Mouse (Mus musculus) embryonic facial prominence, embryonic 15.5 days (tissue): ENCODE measurements at regions not wholly inside any gene's neighbourhood (a gene's known extent, or its start where the extent isn't known, plus 50 kb on each side); places are given as distances from the start of the nearest gene placed in this dataset.
"Not testable (repeated sequence)": the region's sequence is repeated elsewhere in the genome, so short reads cannot be mapped to it uniquely, and the experiment has no call there.

Experiments
- ATAC-seq: fragments of 200-750 bp; cut with Nextera tagmentation; 2 replicates; pipeline ENCODE4 v1.8.0; 2017; ENCODE audit warnings: low read depth, moderate TSS enrichment; ENCODE audit not compliant: insufficient number of reproducible peaks, low FRiP score, low TSS enrichment
- H3K27ac ChIP-seq: fragments of 300-500 bp; sonication (generic); replicated peaks from 2 replicates; pipeline ENCODE4 v1.5.1; 2015; ENCODE audit warnings: mild to moderate bottlenecking, inconsistent platforms
- H3K27me3 ChIP-seq: fragments of 300-500 bp; sonication (generic); 2 replicates; pipeline ENCODE4 v1.6.1; 2015; ENCODE audit warnings: inconsistent platforms
- H3K36me3 ChIP-seq: fragments of 300-500 bp; sonication (generic); 2 replicates; pipeline ENCODE4 v1.6.1; 2015; ENCODE audit warnings: mild to moderate bottlenecking, inconsistent platforms
- H3K4me1 ChIP-seq: fragments of 300-500 bp; sonication (generic); 2 replicates; pipeline ENCODE4 v1.6.1; 2015; ENCODE audit warnings: inconsistent platforms
- H3K4me2 ChIP-seq: fragments of 300-500 bp; sonication (generic); replicated peaks from 2 replicates; pipeline ENCODE4 v1.6.1; 2015; ENCODE audit warnings: mild to moderate bottlenecking, inconsistent platforms
- H3K4me3 ChIP-seq: fragments of 300-500 bp; sonication (generic); replicated peaks from 2 replicates; pipeline ENCODE4 v1.5.1; 2015; ENCODE audit warnings: mild to moderate bottlenecking, inconsistent platforms
- H3K9ac ChIP-seq: fragments of 300-500 bp; sonication (generic); 2 replicates; pipeline ENCODE4 v1.6.1; 2015; ENCODE audit warnings: inconsistent platforms
- H3K9me3 ChIP-seq: fragments of 300-500 bp; sonication (generic); replicated peaks from 2 replicates; pipeline ENCODE4 v1.6.1; 2016; ENCODE audit warnings: inconsistent platforms
- WGBS: fragments of 180-500 bp; shearing (Covaris S2); methylation state at CpG from one replicate; pipeline ENCODE4 v1.1.7; 2015; 5-methylcytosine and 5-hydroxymethylcytosine counted together

- no peak for ATAC-seq
- 83% methylated on average over 7 of the region's 7 CpGs for WGBS
- H3K4me3 ChIP-seq: no peak overlapping the region
- H3K4me1 ChIP-seq: no peaks in the 10 kb centered on the region
- H3K36me3 ChIP-seq: no peaks in the 10 kb centered on the region
- H3K4me2 ChIP-seq: no peak overlapping the region
- H3K9me3 ChIP-seq: no peaks in the 10 kb centered on the region
- no peak overlapping the region for H3K9ac ChIP-seq
- no peaks in the 10 kb centered on the region for H3K27me3 ChIP-seq
- no peak overlapping the region for H3K27ac ChIP-seq
These were observed 157.4 kb downstream of the Prdm2 start for GRCm38 (mm10) chr4:143055371-143055770.

- H3K4me1 ChIP-seq: no peaks in the 10 kb centered on the region
- H3K4me3 ChIP-seq: no peak overlapping the region
- H3K27me3 ChIP-seq: no peaks in the 10 kb centered on the region
- no peak overlapping the region for H3K27ac ChIP-seq
- no peak for ATAC-seq
- no peak overlapping the region for H3K9ac ChIP-seq
- no peak overlapping the region for H3K4me2 ChIP-seq
- 80% methylated on average over 5 of the region's 5 CpGs for WGBS
- H3K9me3 ChIP-seq: no peaks in the 10 kb centered on the region
- no peaks in the 10 kb centered on the region for H3K36me3 ChIP-seq
These were observed 159.8 kb downstream of the Prdm2 start for GRCm38 (mm10) chr4:143053029-143053428.

- no peaks in the 10 kb centered on the region for H3K27me3 ChIP-seq
- H3K4me3 ChIP-seq: no peak overlapping the region
- H3K4me1 ChIP-seq: no peaks in the 10 kb centered on the region
- ATAC-seq: no peak
- H3K36me3 ChIP-seq: no peaks in the 10 kb centered on the region
- H3K9ac ChIP-seq: no peak overlapping the region
- H3K9me3 ChIP-seq: no peaks in the 10 kb centered on the region
- H3K4me2 ChIP-seq: no peak overlapping the region
- 84% methylated on average over 1 of the region's 1 CpGs for WGBS
- H3K27ac ChIP-seq: no peak overlapping the region
These were observed 161.6 kb downstream of the Prdm2 start for GRCm38 (mm10) chr4:143051205-143051604.

GRCm38 (mm10) chr4:143045245-143045644 is 167.6 kb downstream of the Prdm2 start:
- Histone ChIP-seq H3K9me3 (no peaks in the 10 kb centered on the region), H3K27ac (no peak overlapping the region), H3K4me1 (no peaks in the 10 kb centered on the region), H3K9ac (no peak overlapping the region), H3K27me3 (no peaks in the 10 kb centered on the region; the same call in 1 of the 2 replicates), H3K4me2 (no peak overlapping the region), H3K36me3 (no peaks in the 10 kb centered on the region), H3K4me3 (no peak overlapping the region)
- no peak for ATAC-seq
- WGBS: 57% methylated on average over 7 of the region's 7 CpGs

- no peak overlapping the region for H3K4me2 ChIP-seq
- H3K27me3 ChIP-seq: no peaks in the 10 kb centered on the region; the same call in 1 of the 2 replicates
- no peak for ATAC-seq
- H3K27ac ChIP-seq: no peak overlapping the region
- WGBS: 29% methylated on average over 6 of the region's 6 CpGs
- no peak overlapping the region for H3K9ac ChIP-seq
- no peak overlapping the region for H3K4me3 ChIP-seq
- no peaks in the 10 kb centered on the region for H3K36me3 ChIP-seq
- no peaks in the 10 kb centered on the region for H3K9me3 ChIP-seq
- H3K4me1 ChIP-seq: no peaks in the 10 kb centered on the region
These were observed 170.0 kb downstream of the Prdm2 start for GRCm38 (mm10) chr4:143042806-143043205.

- H3K27ac ChIP-seq: no peak overlapping the region
- peaks cover 4% of the 10 kb centered on the region; the same call in 1 of the 2 replicates for H3K27me3 ChIP-seq
- H3K4me3 ChIP-seq: no peak overlapping the region
- WGBS: 81% methylated on average over 9 of the region's 9 CpGs
- no peak for ATAC-seq
- no peaks in the 10 kb centered on the region for H3K9me3 ChIP-seq
- H3K9ac ChIP-seq: no peak overlapping the region
- no peak overlapping the region for H3K4me2 ChIP-seq
- no peaks in the 10 kb centered on the region for H3K36me3 ChIP-seq
- no peaks in the 10 kb centered on the region for H3K4me1 ChIP-seq
These were observed 174.2 kb downstream of the Prdm2 start for GRCm38 (mm10) chr4:143038626-143039025.

- Histone ChIP-seq H3K4me2 (no peak overlapping the region), H3K27me3 (peaks cover 4% of the 10 kb centered on the region; the same call in 1 of the 2 replicates), H3K4me3 (no peak overlapping the region), H3K9me3 (no peaks in the 10 kb centered on the region), H3K36me3 (no peaks in the 10 kb centered on the region), H3K9ac (no peak overlapping the region), H3K4me1 (no peaks in the 10 kb centered on the region), H3K27ac (no peak overlapping the region)
- ATAC-seq: 0 out of 2 replicates have a peak, but pooled peaks have one; percentile 29
- WGBS: 42% methylated on average over 4 of the region's 4 CpGs
These were observed 176.1 kb downstream of the Prdm2 start for GRCm38 (mm10) chr4:143036704-143037103.

- WGBS: 43% methylated on average over 2 of the region's 2 CpGs
- not testable (repeated sequence) for H3K4me1 ChIP-seq, H3K27me3 ChIP-seq, ATAC-seq, H3K36me3 ChIP-seq, H3K4me3 ChIP-seq, H3K27ac ChIP-seq, H3K4me2 ChIP-seq, H3K9me3 ChIP-seq, H3K9ac ChIP-seq
These were observed 177.7 kb downstream of the Prdm2 start for GRCm38 (mm10) chr4:143035089-143035488.

- H3K27me3 ChIP-seq, H3K9ac ChIP-seq, H3K4me2 ChIP-seq, H3K9me3 ChIP-seq, H3K4me1 ChIP-seq, H3K4me3 ChIP-seq, H3K27ac ChIP-seq, ATAC-seq, H3K36me3 ChIP-seq: not testable (repeated sequence)
- 63% methylated on average over 2 of the region's 2 CpGs for WGBS
These were observed 178.5 kb downstream of the Prdm2 start for GRCm38 (mm10) chr4:143034324-143034723.

- ATAC-seq, H3K27ac ChIP-seq, H3K4me2 ChIP-seq, H3K27me3 ChIP-seq, H3K9me3 ChIP-seq, H3K4me1 ChIP-seq, H3K4me3 ChIP-seq, H3K36me3 ChIP-seq, H3K9ac ChIP-seq: not testable (repeated sequence)
- 64% methylated on average over 4 of the region's 4 CpGs for WGBS
These were observed 183.0 kb downstream of the Prdm2 start for GRCm38 (mm10) chr4:143029813-143030212.

- no peaks in the 10 kb centered on the region for H3K36me3 ChIP-seq
- H3K27me3 ChIP-seq: no peaks in the 10 kb centered on the region
- no peaks in the 10 kb centered on the region for H3K4me1 ChIP-seq
- H3K9me3 ChIP-seq: no peaks in the 10 kb centered on the region
- WGBS: 5% methylated on average over 5 of the region's 5 CpGs
- no peak overlapping the region for H3K9ac ChIP-seq
- ATAC-seq: 0 out of 2 replicates have a peak, but pooled peaks have one; percentile 34
- no peak overlapping the region for H3K27ac ChIP-seq
- no peak overlapping the region for H3K4me2 ChIP-seq
- H3K4me3 ChIP-seq: no peak overlapping the region
These were observed 185.5 kb downstream of the Prdm2 start for GRCm38 (mm10) chr4:143027292-143027691.

GRCm38 (mm10) chr4:143021242-143021881 is 191.4 kb downstream of the Prdm2 start:
- Histone ChIP-seq H3K4me2 (no peak overlapping the region), H3K9me3 (no peaks in the 10 kb centered on the region), H3K27ac (no peak overlapping the region), H3K4me3 (no peak overlapping the region), H3K27me3 (no peaks in the 10 kb centered on the region; the same call in 1 of the 2 replicates), H3K9ac (no peak overlapping the region), H3K4me1 (no peaks in the 10 kb centered on the region), H3K36me3 (no peaks in the 10 kb centered on the region)
- WGBS: 40% methylated on average over 10 of the region's 10 CpGs
- ATAC-seq: peak; percentile 34; the same call in 1 of the 2 replicates
